Mouse (Mus musculus): ENCODE results near the gene Ephb6.

Gene Ephb6

DNA sequence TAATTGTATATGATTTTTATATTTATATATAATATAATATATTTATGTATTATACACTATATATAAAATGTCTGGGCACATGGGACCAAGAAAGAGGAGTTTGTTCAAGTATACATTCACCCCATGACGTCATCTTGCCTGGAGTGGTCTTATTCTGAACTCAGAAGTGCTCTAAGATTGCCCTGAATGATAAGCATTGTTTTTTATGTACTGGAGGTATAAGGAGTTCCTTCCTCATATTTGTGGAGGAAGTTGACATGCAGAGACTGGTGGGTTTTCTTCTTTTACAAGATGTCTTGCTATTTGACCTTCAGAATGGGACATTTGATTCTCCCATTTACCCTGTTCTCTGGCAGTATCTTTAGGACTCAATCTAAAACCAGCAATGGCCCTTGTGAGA lies 22.9 kb downstream of the Ephb6 start:
- DNase-seq (ENCODE audit: low spot score) = no peak

DNA sequence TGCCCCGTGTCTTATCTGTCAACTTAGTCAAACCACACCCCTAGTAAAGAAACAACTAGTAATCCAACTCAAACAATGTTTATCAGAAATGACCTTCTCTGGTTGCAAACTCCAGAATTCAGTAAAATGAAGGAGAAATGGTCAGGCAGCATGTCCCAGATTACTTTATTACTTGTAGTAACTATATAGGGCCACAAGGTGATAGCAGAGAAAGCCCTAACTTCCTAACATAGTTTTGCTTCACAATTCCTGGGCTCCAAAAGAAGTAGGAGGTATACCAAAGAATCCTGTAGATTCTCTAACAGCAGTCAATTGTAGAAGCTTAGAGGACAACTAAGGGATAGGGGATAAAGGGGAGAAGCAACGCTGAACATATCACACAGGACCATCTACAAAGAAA lies 25.5 kb downstream of the Ephb6 start:
- no peak for DNase-seq (ENCODE audit: low spot score)

DNA sequence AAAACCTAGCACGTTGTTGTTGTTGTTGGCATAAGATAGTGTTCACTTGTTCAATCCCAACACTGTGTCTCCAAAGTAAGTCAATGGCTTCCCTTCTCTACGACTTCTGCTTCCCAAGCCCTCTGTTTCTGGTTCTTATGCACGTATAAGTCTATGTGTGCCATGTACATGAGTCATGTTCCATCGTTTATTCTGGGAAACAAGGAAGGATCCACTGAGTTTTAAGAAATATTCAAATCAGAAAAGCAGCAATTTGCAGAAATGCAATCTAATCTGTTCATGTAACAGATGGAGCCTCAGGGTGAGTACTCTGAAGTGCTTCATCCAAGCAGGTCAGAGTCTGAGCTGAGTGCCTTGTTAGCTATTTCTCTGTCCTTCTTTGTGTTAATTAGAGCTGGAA lies 26.3 kb downstream of the Ephb6 start:
- DNase-seq (ENCODE audit: low spot score) = no peak

DNA sequence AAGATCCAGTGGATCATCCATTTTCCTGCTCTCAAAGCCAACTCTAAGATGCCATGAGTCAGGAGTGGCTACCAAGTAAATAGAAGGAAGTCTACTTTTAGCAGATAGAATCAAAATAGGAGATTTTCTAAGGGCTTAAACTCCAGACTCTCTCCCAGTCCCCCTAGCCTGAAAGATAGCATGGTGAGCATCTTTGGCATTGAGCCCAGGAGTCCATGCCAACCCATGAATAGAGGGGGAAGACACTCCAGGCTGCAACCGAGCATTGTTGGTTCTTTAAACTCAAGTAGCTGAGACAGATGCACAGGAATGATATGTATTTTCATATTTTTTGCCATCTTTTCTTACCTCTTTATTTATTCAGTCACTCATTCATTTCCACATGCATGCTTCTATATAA lies 29.9 kb downstream of the Ephb6 start:
- DNase-seq (ENCODE audit: low spot score) = no peak

DNA sequence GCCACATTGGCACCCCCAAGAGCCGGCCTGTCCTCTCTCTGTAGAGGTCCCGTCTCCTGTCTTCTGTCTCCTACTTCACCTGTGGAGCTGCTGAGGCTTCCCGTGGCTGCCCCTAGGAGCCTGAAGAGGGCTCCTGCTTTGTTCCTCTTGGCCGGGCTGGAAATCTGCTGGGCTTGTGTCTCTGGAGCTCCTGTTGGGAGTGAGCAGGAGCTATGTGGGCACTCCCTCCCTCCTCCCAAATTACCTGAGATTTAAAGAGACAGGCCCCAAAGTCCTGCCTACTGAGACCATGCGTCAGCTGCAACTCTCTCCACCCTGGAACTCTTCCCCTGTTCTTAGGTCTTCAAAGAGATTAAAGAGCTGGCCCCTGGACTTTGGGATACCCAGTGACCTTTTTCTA lies 30.9 kb downstream of the Ephb6 start, which contains the start of gene Trpv6:
Gene Trpv6 (minus strand): TSS at position 228 of the 400 bp plus-strand sequence.
- no peak for DNase-seq (ENCODE audit: low spot score)

DNA sequence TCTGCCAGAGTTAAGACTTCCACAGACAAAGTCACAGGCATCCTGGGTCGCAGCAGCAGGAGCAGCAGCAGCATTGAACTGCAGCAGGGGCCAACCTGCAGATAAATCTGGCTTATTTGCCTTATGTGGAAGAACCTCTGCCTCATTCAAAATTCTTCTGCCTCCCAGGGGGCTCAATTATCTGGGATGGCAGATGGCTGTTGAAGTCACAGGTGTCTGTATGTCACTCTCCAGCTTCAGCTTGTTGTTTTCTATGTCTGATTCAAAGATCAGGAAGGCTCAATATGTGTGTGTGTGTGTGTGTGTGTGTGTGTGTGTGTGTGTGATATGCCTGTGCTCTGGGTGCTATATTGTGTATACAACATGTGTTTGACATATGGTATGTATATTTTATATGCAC lies 32.1 kb downstream of the Ephb6 start:
- no peak for DNase-seq (ENCODE audit: low spot score)

DNA sequence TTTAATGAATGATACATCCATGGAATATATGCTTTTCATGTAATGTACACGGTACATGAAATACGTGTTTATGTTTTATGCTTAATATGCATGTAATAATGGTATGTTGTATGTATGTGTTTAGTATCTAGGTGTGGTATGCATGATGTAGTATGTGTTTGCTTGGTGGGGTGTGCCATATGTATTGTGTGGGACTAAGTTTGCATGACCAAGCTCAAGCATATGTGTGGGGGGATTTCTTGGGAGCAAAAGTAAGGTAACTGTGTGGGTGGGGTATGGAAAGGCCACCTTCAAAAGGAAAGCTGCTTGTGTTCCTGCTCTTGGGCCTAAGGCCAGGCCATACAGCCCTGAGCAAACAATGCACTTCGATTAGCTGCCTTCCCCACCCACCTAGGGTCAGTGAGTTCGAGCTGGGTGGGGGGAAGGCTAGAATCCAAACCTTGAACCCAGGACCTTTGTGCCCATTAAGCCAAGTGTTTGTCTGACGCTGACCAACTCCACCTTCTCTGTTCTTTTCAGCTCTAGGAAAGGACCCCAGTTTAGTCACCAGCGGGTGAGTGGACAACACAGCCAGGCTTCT lies 32.7 kb downstream of the Ephb6 start:
- DNase-seq (ENCODE audit: low spot score) = no peak

DNA sequence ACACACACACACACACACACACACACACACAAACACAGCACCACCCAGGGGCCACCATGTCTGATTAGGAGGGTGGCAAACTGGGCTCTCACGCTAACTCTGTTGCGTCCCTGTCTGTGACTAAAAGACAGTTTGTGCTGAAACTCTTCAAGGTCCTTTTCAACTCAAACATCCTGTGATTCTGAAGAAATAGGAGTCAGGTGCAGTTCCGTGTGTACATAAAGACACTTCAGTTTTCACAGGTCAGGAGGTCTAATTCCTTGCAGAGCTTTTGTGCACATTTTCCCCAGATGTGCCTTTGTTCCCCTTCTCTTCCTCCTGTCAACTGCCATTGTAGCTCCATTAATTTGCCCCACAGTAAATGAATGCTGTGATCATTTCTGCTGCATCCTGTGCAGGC lies 35.2 kb downstream of the Ephb6 start:
- no peak for DNase-seq (ENCODE audit: low spot score)

DNA sequence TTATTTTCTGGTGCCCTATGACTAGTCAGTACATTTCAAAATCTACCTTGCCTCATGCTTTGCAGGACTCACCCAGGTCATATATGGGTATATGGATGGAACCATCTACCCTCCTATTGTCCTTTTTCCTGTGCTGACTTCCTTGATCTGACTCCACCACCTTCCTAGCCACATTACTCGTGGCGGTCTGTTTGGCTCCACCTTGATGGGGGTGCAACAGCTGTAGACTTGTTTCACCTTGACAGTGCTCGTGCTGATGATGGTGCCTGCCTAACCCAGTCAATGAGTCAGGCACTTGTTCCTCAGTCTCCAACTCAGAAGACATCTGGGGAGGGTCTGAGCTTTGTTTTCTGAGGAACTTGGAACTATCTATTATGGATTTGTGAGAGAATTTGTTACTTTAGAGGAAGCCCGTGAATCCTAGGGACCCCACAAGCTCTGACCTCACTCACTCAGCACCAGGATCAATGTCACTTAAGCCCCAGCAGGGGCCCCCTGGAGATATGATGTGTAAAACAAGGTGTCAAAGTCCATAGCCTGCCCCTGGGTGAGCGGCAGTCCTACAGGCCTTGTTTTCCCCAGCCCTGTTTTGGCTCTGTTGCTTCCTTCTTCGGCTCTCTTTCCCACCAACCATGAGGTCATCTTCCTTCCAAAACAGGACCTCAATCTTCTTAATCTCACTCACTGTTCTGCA lies 36.0 kb downstream of the Ephb6 start:
- DNase-seq (ENCODE audit: low spot score) = no peak

DNA sequence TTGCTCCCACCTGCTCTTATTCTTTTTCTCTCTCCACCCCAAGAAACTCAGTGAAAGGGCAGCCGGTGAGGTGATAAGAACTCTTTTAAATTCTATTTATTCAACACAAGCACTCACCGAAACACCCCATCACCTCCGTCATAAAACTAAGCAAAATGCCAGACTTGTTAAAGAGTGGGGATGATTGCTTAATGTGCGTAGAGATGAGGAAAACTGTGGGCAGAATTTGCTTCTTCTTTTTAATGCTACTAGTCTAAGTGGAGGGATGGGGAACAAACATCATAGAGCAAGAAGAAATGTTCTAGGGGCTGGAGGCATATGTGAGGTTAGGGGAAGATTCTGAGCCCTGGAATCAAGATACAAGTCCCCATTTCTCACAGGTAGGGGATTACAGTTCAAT lies 37.5 kb downstream of the Ephb6 start:
- no peak for DNase-seq (ENCODE audit: low spot score)

DNA sequence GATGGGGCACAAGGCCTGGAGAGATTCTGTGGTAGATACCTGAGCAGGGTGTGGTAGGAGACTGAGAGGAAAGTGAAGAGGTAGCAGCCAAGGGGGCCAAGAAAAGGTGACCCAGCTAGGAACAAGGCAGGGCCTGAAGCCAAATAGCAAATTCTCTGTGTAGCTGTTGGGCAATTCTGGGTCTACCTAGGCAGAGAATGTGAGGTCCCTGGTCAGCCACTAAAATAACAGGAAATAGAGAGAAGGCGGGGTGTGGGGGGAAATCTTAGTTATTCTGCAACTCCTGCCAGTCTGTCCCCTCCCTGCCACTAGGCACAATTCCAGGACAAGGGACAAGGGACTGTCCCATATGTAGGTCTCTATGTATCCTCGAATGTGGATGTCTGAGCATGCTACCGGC lies 37.9 kb downstream of the Ephb6 start:
- DNase-seq (ENCODE audit: low spot score) = no peak

DNA sequence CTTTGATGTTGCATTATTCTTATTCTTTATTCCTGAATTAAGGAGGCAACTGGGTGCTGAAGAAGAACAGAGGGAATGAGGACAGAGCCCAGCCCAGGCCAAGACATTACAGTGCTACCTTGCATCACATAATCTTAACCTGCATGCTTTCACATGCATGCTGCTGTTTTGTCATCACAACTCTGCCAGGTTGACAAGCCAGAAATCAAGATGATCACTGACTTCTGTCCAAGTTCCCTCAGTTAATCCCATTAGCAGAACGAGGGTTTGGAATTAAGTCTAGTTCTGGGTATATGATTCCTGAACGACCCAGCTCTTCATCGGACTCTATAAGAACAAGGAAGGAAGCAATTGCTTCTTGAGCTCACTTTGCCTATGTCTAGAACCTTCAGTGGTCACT lies 40.9 kb downstream of the Ephb6 start:
- DNase-seq (ENCODE audit: low spot score) = no peak

DNA sequence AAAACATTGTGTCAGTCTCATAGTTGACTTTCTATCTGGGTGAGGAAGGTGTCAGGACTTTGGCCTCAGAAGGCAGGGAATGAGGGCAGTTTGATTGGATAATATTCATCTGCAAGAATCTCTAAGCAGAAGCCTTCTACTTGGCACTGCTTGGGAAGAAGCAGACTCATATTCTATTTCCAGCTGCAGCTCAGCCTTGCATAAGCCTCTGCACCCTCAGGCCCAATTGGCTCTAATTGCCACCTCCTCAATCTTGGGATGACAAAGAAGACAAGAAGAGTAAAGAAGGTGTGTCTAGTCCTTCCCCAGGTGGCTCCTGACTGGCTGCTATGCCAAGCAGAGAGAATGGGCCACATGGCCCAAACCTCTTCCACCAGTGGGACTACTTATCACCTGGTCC lies 41.4 kb downstream of the Ephb6 start:
- no peak for DNase-seq (ENCODE audit: low spot score)

DNA sequence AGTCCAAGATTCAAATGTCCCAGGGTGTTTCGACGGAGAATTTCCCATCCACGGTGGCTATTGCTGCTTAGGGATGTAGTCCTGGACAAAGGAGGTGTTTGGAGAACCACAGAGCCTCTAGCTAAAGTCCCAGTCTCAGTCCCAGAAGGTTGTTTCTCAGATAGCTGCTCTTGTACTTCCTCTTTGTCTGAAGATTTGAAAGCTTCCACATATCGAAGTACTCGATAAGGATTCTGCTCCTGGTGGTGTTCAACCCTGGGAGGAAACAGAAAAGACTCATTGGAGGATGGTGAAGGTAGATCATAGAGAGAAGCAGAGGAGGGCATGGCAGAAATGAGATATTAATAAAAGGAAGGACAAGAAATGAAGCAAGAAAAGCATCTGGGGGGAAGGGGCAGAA lies 47.9 kb downstream of the Ephb6 start:
- DNase-seq (ENCODE audit: low spot score) = no peak

DNA sequence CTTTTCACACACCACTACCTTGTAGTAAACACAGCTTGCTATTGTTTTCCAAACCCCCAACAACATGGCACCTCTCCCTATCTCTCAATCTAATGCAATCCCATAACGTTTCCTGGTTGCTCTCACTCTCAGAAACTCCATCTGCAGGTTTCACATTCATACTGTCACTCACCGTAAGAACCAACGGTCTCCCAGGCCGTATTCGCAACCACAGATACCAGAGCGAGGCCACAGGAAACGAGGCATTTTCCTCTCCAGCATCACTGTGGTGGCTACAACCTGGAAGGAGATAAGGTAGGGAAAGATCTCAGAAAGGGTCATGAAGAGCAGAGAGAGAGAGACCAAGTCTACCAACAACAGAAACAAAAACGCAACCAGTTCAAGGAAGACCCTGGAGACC lies 49.4 kb downstream of the Ephb6 start:
- DNase-seq (ENCODE audit: low spot score) = no peak

DNA sequence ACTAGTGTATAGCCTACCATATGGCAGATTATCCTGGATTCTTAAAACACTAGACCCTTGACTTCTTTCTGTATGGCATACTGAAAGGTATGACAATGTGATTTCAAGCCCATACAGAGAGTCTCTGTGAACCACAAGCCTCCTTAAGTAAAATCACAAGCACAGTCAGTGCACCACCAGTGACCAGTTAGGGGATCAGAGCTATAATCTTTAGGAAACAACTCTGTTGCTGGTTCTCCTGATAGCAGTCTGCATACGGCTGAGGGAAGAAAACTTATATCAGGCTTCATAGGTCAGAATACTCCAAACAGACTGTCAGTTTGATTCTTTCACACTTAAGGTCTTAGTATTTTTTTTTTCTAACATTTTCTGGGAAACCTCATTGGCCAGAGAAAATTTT lies 53.2 kb downstream of the Ephb6 start:
- DNase-seq (ENCODE audit: low spot score) = no peak

DNA sequence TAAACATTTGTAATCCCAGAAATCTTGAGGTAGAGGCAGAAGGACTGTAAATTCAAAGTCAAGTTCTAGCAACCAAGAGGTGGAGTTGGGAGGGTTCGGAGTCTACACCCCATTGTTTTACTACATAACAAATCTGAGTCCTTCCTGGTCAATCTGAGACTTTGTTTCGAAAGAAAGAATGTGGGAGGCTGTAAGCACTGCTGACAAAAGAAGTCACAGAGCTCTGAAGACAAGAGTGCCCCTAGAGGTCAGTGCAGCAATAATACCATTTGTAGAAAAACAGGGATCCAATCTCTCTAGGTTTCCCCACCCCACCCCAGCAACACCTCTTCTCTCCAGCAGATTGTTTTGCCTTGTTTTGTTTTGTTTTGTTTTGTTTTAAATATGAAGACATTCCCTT lies 57.0 kb downstream of the Ephb6 start:
- no peak for DNase-seq (ENCODE audit: low spot score)

All from urinary bladder, postnatal 10 days (tissue).